Mouse (Mus musculus) stomach, postnatal 0 days (tissue): ENCODE measurements at regions not wholly inside any gene's neighbourhood (a gene's known extent, or its start where the extent isn't known, plus 50 kb on each side); places are given as distances from the start of the nearest gene placed in this dataset.

Experiments
- CTCF ChIP-seq: IDR thresholded peaks from 2 replicates; pipeline ENCODE4 v1.5.1; 2016; ENCODE audit warnings: antibody characterized with exemption, low read depth, mild to moderate bottlenecking, moderate library complexity
- EP300 ChIP-seq: optimal IDR thresholded peaks from 2 replicates; pipeline ENCODE3; 2016; ENCODE audit warnings: antibody characterized with exemption

DNA sequence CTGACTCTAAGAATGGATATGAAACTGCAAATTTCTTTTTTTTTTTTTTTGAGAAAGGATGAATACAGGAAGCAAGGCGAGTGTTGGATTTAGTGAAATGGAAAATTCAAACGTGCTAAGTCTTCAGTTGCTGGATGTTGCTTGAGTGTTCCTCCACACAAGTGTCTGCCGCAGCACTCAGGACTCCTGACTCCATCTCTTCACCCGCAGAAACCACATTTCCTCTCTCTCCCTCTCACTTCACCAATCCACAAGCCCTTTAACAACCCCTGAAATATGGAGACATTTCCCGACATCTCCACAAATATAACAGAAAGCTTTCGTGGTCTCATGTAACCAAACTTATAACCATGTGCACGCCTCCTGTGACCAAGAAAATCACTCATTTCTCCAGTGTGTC lies 249.7 kb upstream of the Erbb4 start:
- no peak for TF ChIP-seq CTCF
- no peak for TF ChIP-seq EP300
